Mouse (Mus musculus) hindbrain, embryonic 14.5 days (tissue): ENCODE data around the gene Zp3r. TPM values are rescaled to one million over a fixed set of nuclear protein-coding genes. Genes with fewer than 3 reads are reported as not detected.

Experiments used
- polyA plus RNA-seq: library from polyadenylated mRNA; unstranded; fragments of >200 nt; fragmentation: Nextera tagmentation; extraction: Ambion mirVana; gene quantifications from 2 replicates; pipeline ENCODE4 v1.2.1, GENCODE M21; 2014

Gene Zp3r
- polyA plus RNA-seq, 1 experiment from 2014 or later, result not detected

Other genes with a start within 250 kb of the Zp3r start
- gene Cd55b, start 206.6 kb downstream of the Zp3r start, polyA plus RNA-seq, result not detected in 2 replicates
- 9.5 and 10.4 TPM in 2 replicates for gene Cd55, start 166.9 kb downstream of the Zp3r start, polyA plus RNA-seq
- not detected in 2 replicates for gene C4bp, start 32.0 kb upstream of the Zp3r start, polyA plus RNA-seq
- not detected in 2 replicates for gene Gm29427, start 86.2 kb upstream of the Zp3r start, polyA plus RNA-seq
- 10.6 and 13.9 TPM in 2 replicates for gene Yod1, start 87.7 kb upstream of the Zp3r start, polyA plus RNA-seq
- 20.1 and 21.0 TPM in 2 replicates for gene Pfkfb2, start 99.6 kb upstream of the Zp3r start, polyA plus RNA-seq
- 0.74 and 1.2 TPM in 2 replicates for gene AA986860, start 102.4 kb upstream of the Zp3r start, polyA plus RNA-seq
- gene Fcamr, start 171.3 kb upstream of the Zp3r start, polyA plus RNA-seq, result not detected in 2 replicates
- not detected in 2 replicates for gene Pigr, start 197.1 kb upstream of the Zp3r start, polyA plus RNA-seq
- 0.44 and 1.2 TPM in 2 replicates for gene Fcmr, start 236.0 kb upstream of the Zp3r start, polyA plus RNA-seq